Mouse (Mus musculus) hindbrain, postnatal 0 days (tissue): ENCODE measurements at regions not wholly inside any gene's neighbourhood (a gene's known extent, or its start where the extent isn't known, plus 50 kb on each side); places are given as distances from the start of the nearest gene placed in this dataset.

Experiments
- ATAC-seq: fragments of 200-750 bp; cut with Nextera tagmentation; 2 replicates; pipeline ENCODE4 v1.8.0; 2017; ENCODE audit warnings: mild to moderate bottlenecking, moderate TSS enrichment, moderate library complexity
- DNase-seq: peaks from one replicate; pipeline ENCODE4 v3.0.0-alpha.2; 2015; ENCODE audit warnings: low spot score
- H3K27ac ChIP-seq: fragments of 300-500 bp; sonication (generic); 2 replicates; pipeline ENCODE4 v1.5.1; 2014; ENCODE audit warnings: mild to moderate bottlenecking
- H3K27me3 ChIP-seq: fragments of 300-500 bp; sonication (generic); 2 replicates; pipeline ENCODE4 v1.6.1; 2014; ENCODE audit warnings: low read length, mixed read lengths; ENCODE audit not compliant: insufficient read depth
- H3K36me3 ChIP-seq: fragments of 300-500 bp; sonication (generic); 2 replicates; pipeline ENCODE4 v1.6.1; 2014; ENCODE audit warnings: low read length, mixed read lengths; ENCODE audit not compliant: insufficient read depth
- H3K4me1 ChIP-seq: fragments of 300-500 bp; sonication (generic); 2 replicates; pipeline ENCODE4 v1.6.1; 2014; ENCODE audit warnings: antibody characterized with exemption, low read length, mixed read lengths; ENCODE audit not compliant: insufficient read depth
- H3K4me2 ChIP-seq: fragments of 300-500 bp; sonication (generic); 2 replicates; pipeline ENCODE4 v1.6.1; 2014; ENCODE audit warnings: low read depth, mild to moderate bottlenecking, low read length, moderate library complexity, mixed read lengths
- H3K4me3 ChIP-seq: fragments of 300-500 bp; sonication (generic); 2 replicates; pipeline ENCODE4 v1.5.1; 2014; ENCODE audit warnings: low read length
- H3K9ac ChIP-seq: fragments of 300-500 bp; sonication (generic); replicated peaks from 2 replicates; pipeline ENCODE4 v1.6.1; 2014; ENCODE audit warnings: mild to moderate bottlenecking, low read length, moderate library complexity, mixed read lengths
- H3K9me3 ChIP-seq: fragments of 300-500 bp; sonication (generic); 2 replicates; pipeline ENCODE4 v1.6.1; 2016; ENCODE audit warnings: low read length, mixed read lengths
- CTCF ChIP-seq: IDR thresholded peaks from 2 replicates; pipeline ENCODE4 v1.5.1; 2016; ENCODE audit warnings: antibody characterized with exemption, control low read depth, low read depth
- WGBS: fragments of 180-500 bp; shearing (Covaris S2); extraction: QIAGEN DNeasy Blood & Tissue Kit; methylation state at CpG from one replicate; pipeline ENCODE4 v1.1.7; 2014; 5-methylcytosine and 5-hydroxymethylcytosine counted together

- Histone ChIP-seq H3K27me3 (no peaks in the 10 kb centered on the region), H3K4me1 (no peaks in the 10 kb centered on the region), H3K4me3 (no peak overlapping the region), H3K27ac (no peak overlapping the region), H3K36me3 (no peaks in the 10 kb centered on the region), H3K4me2 (no peak overlapping the region), H3K9me3 (no peaks in the 10 kb centered on the region), H3K9ac (no peak overlapping the region)
- DNase-seq = peak; percentile 7
- TF ChIP-seq CTCF = no peak
- 92% methylated on average over 1 of the region's 1 CpGs for WGBS
- ATAC-seq = no peak
These were observed 81.2 kb upstream of the 1700066M21Rik start for GRCm38 (mm10) chr1:57296186-57296585.

- H3K4me1 ChIP-seq = no peaks in the 10 kb centered on the region
- no peaks in the 10 kb centered on the region for H3K27me3 ChIP-seq
- WGBS = 82% methylated on average over 5 of the region's 5 CpGs
- no peaks in the 10 kb centered on the region for H3K9me3 ChIP-seq
- no peaks in the 10 kb centered on the region for H3K36me3 ChIP-seq
- no peak for TF ChIP-seq CTCF
- DNase-seq (no peak), ATAC-seq (no peak)
- no peak overlapping the region for H3K4me3 ChIP-seq
- H3K4me2 ChIP-seq = no peak overlapping the region
- no peak overlapping the region for H3K27ac ChIP-seq
- no peak overlapping the region for H3K9ac ChIP-seq
These were observed 78.9 kb upstream of the 1700066M21Rik start for GRCm38 (mm10) chr1:57298557-57298956.

GRCm38 (mm10) chr1:57301260-57301979 is 76.0 kb upstream of the 1700066M21Rik start:
- no peaks in the 10 kb centered on the region for H3K9me3 ChIP-seq
- ATAC-seq (no peak), DNase-seq (no peak)
- TF ChIP-seq CTCF = no peak
- H3K27me3 ChIP-seq = no peaks in the 10 kb centered on the region
- no peak overlapping the region for H3K4me2 ChIP-seq
- no peak overlapping the region for H3K9ac ChIP-seq
- H3K4me1 ChIP-seq = no peaks in the 10 kb centered on the region
- no peak overlapping the region for H3K27ac ChIP-seq
- no peak overlapping the region for H3K4me3 ChIP-seq
- 64% methylated on average over 8 of the region's 8 CpGs for WGBS
- no peaks in the 10 kb centered on the region for H3K36me3 ChIP-seq

DNA sequence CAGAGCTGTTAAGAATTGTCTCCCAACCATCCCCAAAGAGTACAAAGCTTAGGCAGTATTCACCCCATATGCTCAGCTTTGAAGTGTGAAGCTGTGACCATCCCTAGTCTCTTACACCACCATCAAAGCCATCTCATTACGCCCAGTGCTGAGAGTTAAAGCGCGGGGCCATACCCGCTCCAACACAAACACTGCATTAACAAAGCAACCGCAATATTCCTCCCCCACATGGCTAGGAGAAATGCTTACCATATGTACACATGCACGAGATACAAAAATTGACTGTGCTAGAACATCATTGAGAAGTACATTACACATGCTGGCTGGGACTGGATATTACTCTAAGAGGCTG is 75.5 kb upstream of the 1700066M21Rik start:
- 85% methylated on average over 6 of the region's 6 CpGs for WGBS
- Histone ChIP-seq H3K27me3 (no peaks in the 10 kb centered on the region), H3K4me2 (no peak overlapping the region), H3K9me3 (no peaks in the 10 kb centered on the region), H3K27ac (no peak overlapping the region), H3K4me1 (no peaks in the 10 kb centered on the region), H3K9ac (no peak overlapping the region), H3K4me3 (no peak overlapping the region), H3K36me3 (no peaks in the 10 kb centered on the region)
- no peak for DNase-seq
- TF ChIP-seq CTCF = no peak
- no peak for ATAC-seq

GRCm38 (mm10) chr1:57304757-57305156 is 72.7 kb upstream of the 1700066M21Rik start:
- Histone ChIP-seq H3K4me3 (no peak overlapping the region), H3K4me1 (no peaks in the 10 kb centered on the region), H3K9ac (no peak overlapping the region), H3K27ac (no peak overlapping the region), H3K4me2 (no peak overlapping the region), H3K27me3 (no peaks in the 10 kb centered on the region), H3K9me3 (no peaks in the 10 kb centered on the region), H3K36me3 (no peaks in the 10 kb centered on the region)
- DNase-seq = no peak
- no peak for ATAC-seq
- 85% methylated on average over 2 of the region's 2 CpGs for WGBS
- TF ChIP-seq CTCF = no peak

- DNase-seq (no peak), ATAC-seq (no peak)
- Histone ChIP-seq H3K4me3 (no peak overlapping the region), H3K9ac (no peak overlapping the region), H3K4me1 (no peaks in the 10 kb centered on the region), H3K27me3 (no peaks in the 10 kb centered on the region), H3K9me3 (no peaks in the 10 kb centered on the region), H3K4me2 (no peak overlapping the region), H3K36me3 (no peaks in the 10 kb centered on the region), H3K27ac (no peak overlapping the region)
- TF ChIP-seq CTCF = no peak
- WGBS = 92% methylated on average over 2 of the region's 2 CpGs
These were observed 54.9 kb upstream of the 1700066M21Rik start for GRCm38 (mm10) chr1:57322535-57322934.

- no peaks in the 10 kb centered on the region for H3K9me3 ChIP-seq
- no peak overlapping the region for H3K9ac ChIP-seq
- no peaks in the 10 kb centered on the region for H3K27me3 ChIP-seq
- DNase-seq = no peak
- TF ChIP-seq CTCF = no peak
- H3K36me3 ChIP-seq = no peaks in the 10 kb centered on the region
- no peak overlapping the region for H3K27ac ChIP-seq
- WGBS = 78% methylated on average over 2 of the region's 2 CpGs
- ATAC-seq = no peak
- no peak overlapping the region for H3K4me3 ChIP-seq
- no peak overlapping the region for H3K4me2 ChIP-seq
- no peaks in the 10 kb centered on the region for H3K4me1 ChIP-seq
These were observed 54.3 kb upstream of the 1700066M21Rik start for GRCm38 (mm10) chr1:57323118-57323517.
